Mouse (Mus musculus): Measurements from ENCODE around the gene Tmed10.

- no peak for TF ChIP-seq POLR2A (IDR thresholded peaks at IDR 0.05; ENCODE audit: borderline replicate concordance, control insufficient read depth, low read depth, low read length)
- no peak for TF ChIP-seq CTCF (IDR thresholded peaks at IDR 0.05; ENCODE audit: control insufficient read depth, insufficient read depth, low read length)
These were observed 41.2 kb upstream of the Tmed10 start for GRCm38 (mm10) chr12:85415876-85416275.

Measured in bone marrow, adult 2 months (tissue).